Mouse (Mus musculus): Measurements from ENCODE around the gene Efcab8. TPM values are rescaled to one million over a fixed set of nuclear protein-coding genes. Genes with fewer than 3 reads are reported as not detected.

The Efcab8 gene
- polyA plus RNA-seq, 1 experiment, result 0.22 TPM

DNA sequence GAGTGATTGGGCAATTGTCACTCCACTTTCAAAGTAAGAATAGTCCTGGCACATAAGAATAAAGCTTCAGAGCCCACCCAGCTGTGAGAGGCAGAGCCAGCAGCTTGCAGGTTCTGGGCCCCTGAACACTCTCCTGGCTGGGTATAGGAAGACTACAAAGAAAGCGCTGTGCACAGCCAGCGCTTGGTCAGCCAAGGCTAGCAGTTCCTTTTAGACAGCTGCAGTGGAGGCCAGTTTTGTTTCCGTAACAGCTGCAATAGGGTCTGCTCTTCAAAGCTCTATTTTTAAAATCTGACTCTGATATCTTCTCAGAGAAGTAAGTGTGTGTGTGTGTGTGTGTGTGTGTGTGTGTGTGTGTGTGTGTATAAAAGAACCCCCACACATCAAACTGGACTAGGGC, 82.2 kb downstream of the Efcab8 start:
- no peak for DNase-seq (ENCODE audit: low read depth in 1 of 2, low spot score in 2 of 2)
- no peak overlapping the region for H3K4me3 ChIP-seq (ENCODE audit: extremely low read depth, insufficient read depth, insufficient read length)
- H3K27me3 ChIP-seq (ENCODE audit: control insufficient read depth, insufficient read depth, low read length), result no peaks in the 10 kb centered on the region
- 29% methylated on average over 3 of the region's 3 CpGs for WGBS
- no peak overlapping the region for H3K27ac ChIP-seq (ENCODE audit: insufficient read depth, low read length)
- H3K4me1 ChIP-seq (ENCODE audit: control insufficient read depth, insufficient read depth, insufficient read length), result peaks cover 10% of the 10 kb centered on the region; the same call in 1 of the 2 replicates
- H3K36me3 ChIP-seq (ENCODE audit: control insufficient read depth, insufficient read depth, low read length), result no peaks in the 10 kb centered on the region
- TF ChIP-seq POLR2A (IDR thresholded peaks at IDR 0.05; ENCODE audit: low read depth, low read length) (no peak), CTCF (IDR thresholded peaks at IDR 0.05; ENCODE audit: extremely low read depth, insufficient read depth, insufficient read length, insufficient replicate concordance) (no peak)

DNA sequence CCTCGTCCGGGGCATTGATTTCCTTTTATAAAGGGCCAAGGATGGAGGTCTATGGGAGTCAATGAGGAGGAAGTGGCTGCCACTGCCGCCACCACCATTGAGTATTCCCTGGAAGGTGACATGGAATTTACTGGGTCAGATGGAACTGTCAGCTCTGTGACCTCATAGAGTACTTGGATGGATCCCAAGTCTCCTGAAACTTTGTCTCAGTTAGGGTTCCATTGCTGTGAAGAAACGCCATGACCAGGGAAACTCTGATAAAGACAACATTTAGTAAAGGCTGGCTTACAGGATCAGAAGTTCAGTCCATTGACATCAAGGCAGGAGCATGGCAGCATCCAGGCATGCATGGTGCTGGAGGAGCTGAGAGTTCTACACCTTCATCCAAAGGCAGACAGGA, 91.3 kb downstream of the Efcab8 start, which contains the start of gene Sun5:
Gene Sun5 (minus strand): TSS at position 101 of the 400 bp plus-strand sequence.
- Histone ChIP-seq H3K4me3 (ENCODE audit: extremely low read depth, insufficient read depth, insufficient read length) (no peak within 1 kb of the TSS), H3K4me1 (ENCODE audit: control insufficient read depth, insufficient read depth, insufficient read length) (no peaks in the 10 kb centered on the region), H3K27ac (ENCODE audit: insufficient read depth, low read length) (no peak within 1 kb of the TSS), H3K27me3 (ENCODE audit: control insufficient read depth, insufficient read depth, low read length) (no peaks in the 10 kb centered on the region), H3K36me3 (ENCODE audit: control insufficient read depth, insufficient read depth, low read length) (no peaks in the 10 kb centered on the region)
- TF ChIP-seq POLR2A (IDR thresholded peaks at IDR 0.05; ENCODE audit: low read depth, low read length), result no peak
- no peak for TF ChIP-seq CTCF (IDR thresholded peaks at IDR 0.05; ENCODE audit: extremely low read depth, insufficient read depth, insufficient read length, insufficient replicate concordance)
- no peak for DNase-seq (ENCODE audit: low read depth in 1 of 2, low spot score in 2 of 2)
- 88% methylated on average over 4 of the region's 4 CpGs for WGBS

DNA sequence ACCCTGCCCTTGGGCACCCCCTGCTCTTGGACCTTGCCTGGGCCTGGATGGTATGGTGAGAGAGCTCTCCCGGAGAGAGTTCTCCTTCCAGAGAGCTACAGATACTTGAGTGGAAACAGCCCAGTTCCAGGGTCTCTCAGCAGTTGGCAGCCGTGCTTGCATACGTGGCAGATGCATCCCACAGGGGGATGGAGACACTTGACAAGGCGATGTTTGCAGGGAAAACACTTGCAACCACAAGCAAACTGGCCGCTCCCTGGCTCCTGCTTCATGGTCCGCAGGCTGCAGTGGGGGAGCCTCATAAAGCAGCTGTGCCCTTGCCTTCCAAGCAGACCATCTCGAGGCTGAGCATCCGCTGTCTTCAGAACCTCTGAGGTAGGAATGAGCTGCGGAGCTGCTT, 95.0 kb downstream of the Efcab8 start, which contains the start of gene Bpifb2:
Gene Bpifb2 (plus strand): TSS at position 301 of the 400 bp plus-strand sequence.
- H3K4me1 ChIP-seq (ENCODE audit: control insufficient read depth, insufficient read depth, insufficient read length), result no peaks in the 10 kb centered on the region

More for the DNA sequence above, 95.0 kb downstream of the Efcab8 start, which contains the start of gene Bpifb2:
- no peak within 1 kb of the TSS for H3K4me3 ChIP-seq (ENCODE audit: extremely low read depth, insufficient read depth, insufficient read length)
- H3K27me3 ChIP-seq (ENCODE audit: control insufficient read depth, insufficient read depth, low read length), result no peaks in the 10 kb centered on the region
- no peak within 1 kb of the TSS for H3K27ac ChIP-seq (ENCODE audit: insufficient read depth, low read length)
- 80% methylated on average over 9 of the region's 9 CpGs for WGBS
- no peaks in the 10 kb centered on the region for H3K36me3 ChIP-seq (ENCODE audit: control insufficient read depth, insufficient read depth, low read length)
- no peak for TF ChIP-seq POLR2A (IDR thresholded peaks at IDR 0.05; ENCODE audit: low read depth, low read length)
- no peak for TF ChIP-seq CTCF (IDR thresholded peaks at IDR 0.05; ENCODE audit: extremely low read depth, insufficient read depth, insufficient read length, insufficient replicate concordance)
- DNase-seq (ENCODE audit: low read depth in 1 of 2, low spot score in 2 of 2), result no peak

Other genes with a start within 250 kb of the Efcab8 start
- 2.5 TPM in 2 replicates for gene Nol4l, start 250.0 kb upstream of the Efcab8 start, polyA plus RNA-seq (2012; rRNA removed)
- gene Commd7, start 147.2 kb upstream of the Efcab8 start, polyA plus RNA-seq (2012; rRNA removed), result 13.2 and 15.3 TPM in 2 replicates
- 2.4 and 2.9 TPM in 2 replicates for gene Dnmt3b, start 130.5 kb upstream of the Efcab8 start, polyA plus RNA-seq (2012; rRNA removed)
- 0.07 and 0.12 TPM in 2 replicates for gene Dnmt3c, start 83.3 kb upstream of the Efcab8 start, polyA plus RNA-seq (2012; rRNA removed)
- gene Mapre1, start 38.7 kb upstream of the Efcab8 start, polyA plus RNA-seq (2012; rRNA removed), result 5.0 and 5.1 TPM in 2 replicates
- gene Sun5, start 91.2 kb downstream of the Efcab8 start, polyA plus RNA-seq (2012; rRNA removed), result not detected in 2 replicates
- 0.20 and 0.25 TPM in 2 replicates for gene Bpifb2, start 95.1 kb downstream of the Efcab8 start, polyA plus RNA-seq (2012; rRNA removed)
- gene Bpifb6, start 120.5 kb downstream of the Efcab8 start, polyA plus RNA-seq (2012; rRNA removed), result not detected in 2 replicates
- gene Bpifb3, start 138.3 kb downstream of the Efcab8 start, polyA plus RNA-seq (2012; rRNA removed), result 0.16 and 0.68 TPM in 2 replicates
- gene Bpifb4, start 158.3 kb downstream of the Efcab8 start, polyA plus RNA-seq (2012; rRNA removed), result not detected in 2 replicates
- gene Bpifa6, start 195.0 kb downstream of the Efcab8 start, polyA plus RNA-seq (2012; rRNA removed), result not detected in 2 replicates
- gene Bpifa2, start 228.3 kb downstream of the Efcab8 start, polyA plus RNA-seq (2012; rRNA removed), result not detected in 2 replicates

Data from spleen, adult 2 months (tissue).